Mouse (Mus musculus) lung, postnatal 25 days (tissue): ENCODE results near the gene Fcgrt.
"Not testable (repeated sequence)": the region's sequence is repeated elsewhere in the genome, so short reads cannot be mapped to it uniquely, and the experiment has no call there.

Experiments
- DNase-seq: peaks from one replicate; pipeline ENCODE4 v3.0.0; 2022; ENCODE audit warnings: low spot score

Gene Fcgrt

DNA sequence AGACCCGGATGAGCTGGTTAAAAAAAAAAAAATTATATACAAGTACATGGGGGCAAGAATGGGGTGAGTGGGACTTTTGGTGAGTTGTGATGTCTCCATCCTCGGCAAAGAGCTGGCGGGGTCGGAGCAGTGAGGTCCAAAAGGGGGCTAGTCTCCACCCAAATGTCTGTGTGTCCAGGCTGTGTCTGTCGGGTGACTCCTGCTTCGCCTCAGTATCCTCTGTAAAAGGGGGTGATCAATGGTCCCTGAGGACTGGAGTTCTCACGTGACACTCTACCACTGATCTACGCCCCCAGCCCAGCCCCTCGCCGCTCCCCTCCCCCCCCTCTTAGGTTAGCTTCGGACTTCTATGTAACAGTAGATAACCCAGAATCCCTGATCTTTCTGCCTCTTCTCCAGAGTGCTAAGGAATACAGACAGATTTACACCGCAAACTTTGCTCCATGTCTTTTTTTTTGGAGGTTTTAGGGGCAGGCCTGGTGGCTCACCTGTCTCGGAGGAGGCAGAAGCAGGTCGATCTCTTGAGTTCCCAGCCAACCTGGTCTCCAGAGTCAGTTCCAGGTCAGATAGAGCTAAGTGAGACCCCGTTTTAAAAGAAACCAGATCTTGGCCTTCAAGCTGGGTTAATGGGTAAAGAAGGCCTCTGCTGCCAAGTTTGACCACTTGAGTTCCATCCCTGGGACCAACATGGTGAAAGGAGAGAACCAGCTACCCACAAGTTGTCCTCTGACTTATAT is 26.3 kb upstream of the Fcgrt start:
- no peak for DNase-seq

DNA sequence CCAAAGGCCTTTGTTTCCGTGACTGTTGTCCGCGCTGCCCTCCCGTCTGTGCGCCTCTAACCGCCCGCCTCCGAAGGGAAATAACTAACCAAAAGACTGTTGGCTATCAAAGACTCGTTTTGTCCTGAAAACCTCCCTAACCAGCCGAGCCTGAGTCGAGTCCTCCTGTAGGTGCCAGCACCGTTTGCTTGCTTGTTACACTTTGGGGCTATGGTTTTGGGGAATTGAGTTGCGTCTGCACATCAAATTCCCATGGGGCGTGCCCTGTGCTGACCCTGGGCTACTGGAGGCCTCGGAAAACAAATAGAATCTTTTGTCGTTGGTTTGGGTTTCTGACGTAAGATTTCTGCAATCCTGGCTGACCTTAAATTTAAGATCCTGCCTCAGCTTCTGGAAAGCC is 25.7 kb upstream of the Fcgrt start:
- DNase-seq: no peak

DNA sequence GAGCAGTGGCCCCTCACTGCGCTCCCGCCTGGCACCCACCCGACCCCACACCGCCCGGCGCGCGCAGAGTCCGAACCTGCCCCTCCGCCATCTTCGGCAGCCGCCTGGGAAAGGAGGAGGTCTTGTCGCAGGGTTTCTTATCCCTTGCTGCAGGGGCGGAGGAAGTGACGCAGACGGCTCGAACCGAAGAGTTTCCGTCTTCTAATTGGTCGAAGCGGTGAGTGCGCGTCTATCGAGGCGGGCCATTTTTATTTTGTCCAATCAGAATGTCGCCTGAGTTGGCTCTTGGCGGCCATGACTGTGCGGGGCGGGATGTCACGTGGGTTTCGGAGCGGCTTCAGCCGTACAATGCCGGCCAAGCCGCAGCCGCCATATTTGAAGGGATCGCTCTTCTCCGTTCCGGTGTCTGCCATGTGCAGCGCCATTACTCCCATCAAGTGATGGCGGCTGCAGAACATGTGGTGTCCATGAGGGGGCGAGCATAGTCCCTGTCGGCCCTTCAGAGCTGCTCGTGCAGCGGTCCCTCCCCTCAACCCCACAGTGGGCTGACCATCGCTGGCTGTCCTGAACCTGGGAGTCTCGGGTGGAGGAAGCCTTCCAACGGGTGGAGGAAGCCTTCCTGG is 25.1 kb upstream of the Fcgrt start, which contains the start of gene Rpl13a:
Rpl13a (minus strand) TSS at position 138 of the 623 bp plus-strand sequence.
- DNase-seq: peak; percentile 99

GRCm38 (mm10) chr7:45127700-45128224 is 24.1 kb upstream of the Fcgrt start:
- no peak for DNase-seq

DNA sequence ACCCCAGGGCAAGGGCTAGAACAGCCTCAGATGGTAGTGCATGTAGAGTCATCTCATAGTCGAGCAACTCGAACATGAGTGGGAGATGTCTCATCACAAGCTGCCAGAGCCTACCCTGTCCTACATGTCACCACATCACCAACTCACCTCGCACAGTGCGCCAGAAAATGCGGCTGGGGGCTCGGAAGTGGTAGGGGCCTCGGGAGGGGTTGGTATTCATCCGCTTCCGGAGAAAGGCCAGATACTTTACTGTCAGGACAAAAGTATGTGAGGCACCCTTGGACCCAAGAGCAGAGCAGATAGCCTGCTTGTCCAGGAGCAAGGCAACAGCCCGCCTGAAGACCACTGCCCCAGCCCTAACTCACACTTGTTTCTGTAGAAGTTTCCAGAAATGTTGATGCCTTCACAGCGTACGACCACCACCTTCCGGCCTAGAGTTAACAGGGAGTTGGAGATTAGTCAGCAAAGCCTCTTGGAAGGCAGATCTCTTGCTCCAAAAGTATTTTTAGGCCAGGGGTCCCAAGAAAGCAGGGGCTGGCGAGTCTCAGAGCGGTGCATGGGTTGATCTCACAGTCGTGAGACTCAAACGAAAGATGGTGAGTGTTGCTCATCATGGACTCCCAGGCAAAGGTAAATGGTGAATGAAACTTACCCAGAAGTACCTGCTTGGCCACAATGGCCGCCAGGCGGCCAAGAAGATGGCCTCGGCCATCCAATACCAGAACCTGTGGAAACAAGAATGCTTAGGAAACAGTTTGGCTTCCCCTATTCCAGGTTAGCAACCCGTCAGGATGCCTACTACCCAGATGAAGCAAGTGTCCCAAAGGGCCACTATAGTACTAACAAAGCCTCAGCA is 23.4 kb upstream of the Fcgrt start:
- DNase-seq: no peak

DNA sequence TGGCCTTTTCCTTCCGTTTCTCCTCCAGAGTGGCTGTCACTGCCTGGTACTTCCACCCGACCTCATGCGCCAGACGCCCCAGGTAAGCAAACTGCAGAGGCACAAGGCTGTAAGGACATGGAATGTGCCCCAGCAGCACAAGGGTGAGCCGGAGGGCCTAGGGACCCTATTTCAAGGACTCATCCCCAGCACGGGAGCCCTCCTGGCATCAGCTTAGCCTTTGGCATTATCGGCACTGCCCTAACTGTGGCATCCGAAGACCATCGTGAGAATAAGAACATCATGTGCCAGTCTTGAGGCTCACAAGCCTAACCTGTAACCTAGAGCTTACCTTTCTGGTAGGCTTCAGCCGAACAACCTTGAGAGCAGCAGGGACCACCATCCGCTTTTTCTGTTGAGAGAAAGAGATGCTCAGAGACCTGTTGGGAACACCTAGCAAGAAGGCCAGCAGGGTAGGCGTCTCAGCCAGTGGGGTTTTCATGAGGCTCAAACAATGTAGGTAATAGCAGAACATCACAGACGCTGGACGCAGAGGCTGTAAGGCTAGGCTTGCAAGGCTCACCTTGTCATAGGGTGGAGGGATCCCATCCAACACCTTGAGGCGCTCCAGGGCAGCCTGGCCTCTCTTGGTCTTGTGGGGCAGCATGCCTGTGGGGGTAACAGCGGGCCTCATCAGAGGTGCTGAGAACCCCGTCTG is 22.6 kb upstream of the Fcgrt start:
- DNase-seq: no peak

DNA sequence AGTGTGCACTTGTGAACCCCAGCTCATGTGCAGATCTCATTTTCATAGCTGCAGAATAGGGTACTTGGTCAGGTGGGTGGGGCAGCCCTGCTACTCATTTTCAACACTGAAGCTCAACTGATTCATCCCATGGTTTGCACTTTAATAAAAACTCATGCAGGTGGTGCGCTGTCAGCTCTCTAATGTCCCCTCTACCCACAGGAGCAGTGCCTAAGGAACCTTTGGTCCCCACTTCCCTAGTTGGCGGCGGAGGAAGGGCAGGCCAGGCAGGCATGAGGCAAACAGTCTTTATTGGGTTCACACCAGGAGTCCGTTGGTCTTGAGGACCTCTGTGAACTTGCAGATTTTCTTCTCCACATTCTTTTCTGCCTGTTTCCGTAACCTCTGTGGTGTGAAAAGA is 22.0 kb upstream of the Fcgrt start:
- not testable (repeated sequence) for DNase-seq

DNA sequence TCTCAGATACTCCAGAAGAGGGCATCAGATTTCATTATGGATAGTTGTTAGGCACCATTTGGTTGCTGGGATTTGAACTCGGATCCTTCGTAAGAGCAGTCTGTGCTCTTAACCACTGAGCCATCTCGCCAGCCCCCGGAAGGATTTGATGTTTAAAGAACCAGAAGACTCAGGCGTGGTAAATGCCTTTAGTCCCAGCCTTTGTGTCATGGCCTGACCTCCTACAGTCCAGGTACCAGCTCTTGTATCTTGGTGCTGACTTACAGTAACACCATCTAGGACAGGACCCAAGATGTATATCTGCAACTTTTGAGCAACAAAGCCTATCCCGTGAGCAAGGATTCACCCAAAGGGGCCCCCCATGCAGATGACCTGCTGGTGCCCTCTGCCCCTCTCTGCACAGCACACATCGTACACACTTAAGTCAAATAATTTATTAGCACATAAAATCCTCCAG is 21.5 kb upstream of the Fcgrt start:
- DNase-seq: no peak

DNA sequence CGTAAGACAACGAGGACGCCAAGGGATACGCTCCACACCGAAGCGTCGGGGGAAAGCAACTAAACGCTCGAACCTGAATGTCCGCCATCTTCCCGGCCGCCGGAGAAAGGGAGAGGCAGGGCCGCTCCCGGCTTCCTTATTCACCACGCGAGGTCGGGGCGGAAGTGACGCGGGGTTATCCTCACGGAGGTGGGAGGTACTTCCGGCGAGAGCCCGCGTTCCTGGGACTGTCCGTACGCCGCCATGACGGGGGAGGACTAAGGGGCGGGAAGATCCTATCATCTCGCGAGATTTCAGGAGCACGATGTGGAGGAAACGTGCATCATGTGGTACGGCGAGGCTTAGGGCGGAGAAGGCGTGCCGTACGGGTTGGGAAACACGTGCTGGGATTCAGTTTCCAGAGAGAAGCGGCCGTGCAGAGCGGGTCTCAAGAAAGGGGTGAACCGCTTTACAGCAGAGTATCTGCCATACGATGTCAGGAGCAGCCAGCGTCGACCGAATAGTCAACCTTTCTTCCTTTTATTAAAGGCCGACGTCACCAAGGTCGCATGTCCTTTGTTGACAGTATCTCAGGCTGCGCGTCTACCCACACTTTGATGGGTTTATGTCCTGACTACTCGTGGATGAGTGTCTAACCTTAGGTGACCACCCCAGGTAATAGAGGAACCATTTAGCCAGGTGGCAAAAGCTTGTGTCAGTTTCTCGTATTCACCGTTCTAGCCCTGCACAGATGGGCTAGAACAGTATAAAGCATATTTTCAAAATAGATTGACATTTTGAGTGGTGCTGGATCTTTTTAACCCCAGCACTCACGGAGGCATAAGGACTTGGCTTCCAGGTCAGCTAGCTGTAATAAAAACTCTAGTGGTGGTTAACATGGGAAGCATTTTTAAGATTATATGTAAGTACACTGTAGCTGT is 20.8 kb upstream of the Fcgrt start, which contains the start of gene Rps11:
Rps11 (minus strand) TSS at position 216 of the 920 bp plus-strand sequence.
- DNase-seq: peak; percentile 100

- DNase-seq: no peak
Measured at GRCm38 (mm10) chr7:45123186-45123570, 19.5 kb upstream of the Fcgrt start.

DNA sequence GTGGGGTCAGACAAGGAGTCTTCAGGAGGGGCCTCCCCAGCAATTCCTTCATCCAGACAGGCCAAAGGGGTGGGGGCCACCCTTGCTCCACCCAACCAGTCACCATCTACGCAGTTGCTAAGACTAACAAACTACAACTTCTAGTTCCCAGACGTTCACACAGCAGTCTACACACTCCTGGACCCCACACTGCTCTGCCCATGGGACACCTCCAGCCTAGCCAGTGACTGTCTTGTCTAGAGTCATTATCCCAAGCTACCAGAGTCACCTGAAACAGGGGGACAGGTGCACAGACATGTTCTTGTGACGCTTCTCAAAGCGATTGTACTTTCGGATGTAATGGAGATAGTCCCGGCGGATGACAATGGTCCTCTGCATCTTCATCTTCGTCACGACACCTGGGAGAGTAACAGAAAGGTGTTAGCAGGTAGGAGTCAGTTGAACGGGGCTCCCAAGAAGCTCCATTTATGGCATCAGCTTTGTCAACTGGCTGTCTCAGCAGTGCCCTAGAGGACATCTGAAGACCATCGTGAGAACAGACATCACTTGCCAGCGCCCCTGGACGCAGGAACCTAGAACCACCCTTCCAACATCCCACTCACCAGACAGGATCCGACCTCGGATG is 19.0 kb upstream of the Fcgrt start:
- DNase-seq: no peak

DNA sequence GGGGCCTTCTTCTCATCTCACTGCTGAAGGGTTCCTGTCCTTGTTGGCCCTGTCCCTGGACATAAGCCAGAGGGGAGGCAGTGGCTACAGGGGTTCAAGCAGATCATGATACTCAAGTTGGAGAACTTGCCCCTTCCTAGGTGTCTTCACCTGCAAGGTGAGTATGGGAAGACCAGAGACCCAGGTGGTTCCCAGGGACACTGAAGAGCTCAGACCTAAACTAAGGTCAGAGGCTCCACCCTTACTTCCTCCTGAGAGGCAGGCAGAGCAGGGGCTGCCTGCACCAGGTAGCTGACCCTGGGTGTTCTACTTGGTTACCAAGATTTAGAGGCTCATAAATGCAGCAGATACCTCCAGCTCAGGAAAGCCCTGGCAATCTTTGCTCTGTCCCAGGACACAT is 18.3 kb upstream of the Fcgrt start:
- DNase-seq: no peak

DNA sequence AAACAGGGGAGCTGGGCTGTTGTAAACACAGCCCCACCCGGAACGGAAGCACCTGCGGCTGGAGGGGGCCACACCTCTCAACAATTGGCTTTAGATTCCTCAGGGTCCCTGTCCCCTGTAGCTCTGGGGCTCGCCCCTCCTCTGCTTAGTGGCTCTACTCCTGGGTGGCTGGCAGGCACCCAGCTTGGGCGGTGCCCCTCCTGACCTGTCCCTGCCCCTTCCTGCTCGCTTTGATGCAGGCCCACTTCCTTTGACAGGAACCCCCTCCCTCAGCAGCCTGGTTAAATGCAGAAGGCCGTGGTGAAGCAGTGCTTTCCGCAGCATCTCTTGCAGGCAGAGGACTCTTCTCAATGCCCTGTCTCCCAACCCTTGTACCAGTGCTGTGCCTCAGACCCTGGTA is 17.8 kb upstream of the Fcgrt start:
- DNase-seq: peak; percentile 86

DNA sequence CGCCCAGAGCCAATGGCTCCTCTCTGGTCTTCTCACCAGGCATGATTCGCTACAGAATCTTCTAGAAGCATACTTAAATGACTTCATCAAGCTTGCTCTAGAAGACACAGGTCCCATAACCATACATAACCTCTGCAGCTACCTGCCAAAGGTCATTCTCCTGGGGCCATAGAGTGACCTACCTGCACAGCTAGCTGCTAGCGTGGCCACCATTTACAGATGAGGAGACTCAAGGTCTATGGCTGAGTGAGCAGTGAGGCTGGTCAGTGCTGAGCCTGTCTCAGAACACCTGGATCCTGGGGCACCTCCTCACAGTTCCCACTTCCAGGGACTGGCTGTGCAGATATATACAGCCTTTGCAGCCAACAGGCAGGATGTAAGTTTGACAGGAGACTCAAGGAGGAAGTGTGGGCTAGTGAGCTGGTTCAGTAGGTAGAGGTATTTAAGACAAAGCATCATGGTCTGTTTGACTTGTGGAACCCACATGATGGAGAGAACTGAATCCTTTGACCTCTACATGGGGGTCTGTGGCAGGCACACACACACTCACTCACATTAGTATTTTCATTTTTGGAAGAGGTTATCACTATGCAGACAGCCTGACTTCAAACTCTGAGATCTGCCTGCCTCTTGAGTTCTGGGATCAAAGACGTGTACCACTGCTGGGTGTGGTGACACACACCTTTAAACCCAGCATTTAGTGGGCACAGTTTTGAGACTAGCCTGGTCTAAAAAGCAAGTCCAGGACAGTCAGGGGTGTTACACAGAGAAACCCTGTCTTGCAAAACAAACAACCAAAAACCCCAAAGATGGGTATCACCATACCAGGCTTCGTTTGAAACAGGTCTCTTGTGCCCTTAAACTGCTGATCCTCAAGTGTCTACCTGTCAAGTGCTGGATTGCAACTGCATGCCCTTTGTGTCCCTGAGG is 16.4 kb upstream of the Fcgrt start:
- no peak for DNase-seq

DNA sequence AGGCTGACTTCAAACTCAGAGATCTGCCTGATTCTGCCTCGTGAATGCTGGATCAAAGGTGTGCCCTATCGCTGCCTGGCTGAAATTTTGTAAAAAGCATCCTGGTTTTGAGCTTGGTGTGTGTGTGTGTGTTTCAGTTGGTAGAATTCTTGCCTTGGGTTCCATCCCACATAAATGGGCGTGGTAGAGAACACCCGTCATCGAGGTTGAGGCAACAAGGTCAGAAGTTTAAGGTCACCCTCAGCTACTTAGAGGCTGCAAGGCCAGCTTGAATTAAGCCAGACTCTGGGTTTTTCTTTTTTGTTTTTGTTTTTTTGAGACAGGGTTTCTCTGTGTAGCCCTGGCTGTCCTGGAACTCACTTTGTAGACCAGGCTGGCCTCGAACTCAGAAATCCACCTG is 14.7 kb upstream of the Fcgrt start:
- no peak for DNase-seq

- no peak for DNase-seq
Measured at GRCm38 (mm10) chr7:45117566-45117965, 13.9 kb upstream of the Fcgrt start.

DNA sequence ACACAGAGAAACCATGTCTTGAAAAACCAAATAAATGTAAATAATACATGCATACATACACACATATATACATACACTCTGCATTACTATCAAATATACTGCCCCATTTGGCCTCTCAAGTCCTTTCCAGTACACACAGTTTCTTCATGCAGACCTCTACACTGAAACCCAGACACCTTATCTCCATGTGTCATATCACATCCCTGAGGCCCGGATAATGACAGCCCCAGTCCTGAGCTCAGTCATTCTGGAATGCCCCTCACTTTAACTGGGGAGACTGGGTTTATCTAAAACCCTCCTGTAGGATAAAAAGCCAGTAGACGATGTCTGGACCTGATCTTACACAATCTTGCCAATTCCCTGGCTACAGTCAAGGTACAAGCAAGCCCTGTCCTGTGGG is 9.8 kb upstream of the Fcgrt start:
- no peak for DNase-seq

DNA sequence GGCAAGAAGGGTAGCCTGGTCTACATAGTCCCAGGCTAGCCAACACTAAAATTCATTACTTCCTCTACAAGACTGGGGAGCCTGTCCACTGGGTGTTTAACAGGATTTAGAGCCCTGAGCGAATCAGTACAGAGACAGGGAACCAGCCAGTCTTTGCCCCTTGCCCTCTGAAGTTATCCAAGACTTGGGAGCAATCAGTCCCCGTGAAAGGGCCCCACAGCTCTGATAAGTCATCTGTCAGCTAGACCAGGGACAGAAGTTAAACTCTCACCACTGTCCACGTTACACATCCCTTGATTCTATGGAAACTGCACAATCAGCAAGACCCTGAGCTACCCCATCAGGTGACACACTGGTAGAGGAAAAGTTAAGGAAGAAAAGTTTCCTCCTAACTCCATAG is 8.9 kb upstream of the Fcgrt start:
- DNase-seq: no peak

DNA sequence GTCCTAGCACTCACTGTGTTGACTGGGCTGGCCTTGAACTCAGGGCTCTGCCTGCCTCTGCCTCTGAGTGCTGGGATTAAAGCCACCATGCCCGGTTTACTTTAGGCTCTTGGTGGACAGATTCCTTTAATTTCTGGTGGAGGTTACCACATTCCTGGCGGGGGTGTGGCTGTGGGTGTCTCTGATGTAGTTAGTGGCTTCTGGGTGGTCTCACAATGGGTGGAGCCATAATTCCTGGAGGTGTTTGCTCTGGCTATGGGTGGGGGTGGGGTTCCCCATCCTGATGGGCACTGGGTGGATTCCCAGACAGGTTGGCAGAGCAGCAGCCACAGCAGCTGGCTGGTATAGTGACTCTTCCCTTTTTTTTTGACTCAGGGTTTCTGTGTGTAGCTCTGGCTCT is 8.3 kb upstream of the Fcgrt start:
- DNase-seq: no peak
